Mouse (Mus musculus) layer of hippocampus, postnatal 14 days (tissue): ENCODE measurements around the gene Dnmt1. TPM values are rescaled to one million over a fixed set of nuclear protein-coding genes. Genes with fewer than 3 reads are reported as not detected.
"Not testable (repeated sequence)": the region's sequence is repeated elsewhere in the genome, so short reads cannot be mapped to it uniquely, and the experiment has no call there.

Experiments used
- DNase-seq, 2 experiments: peaks; one replicate each; pipeline ENCODE4 v3.0.0; 2021 to 2022; ENCODE audit warnings: low spot score in 2 of 2, mixed read lengths in 1 of 2
- long read RNA-seq, 2 experiments: library from polyadenylated mRNA; stranded (forward); transcript quantifications; one replicate each; pipeline ENCODE4 v2.0.0; 2021
- total RNA-seq, 2 experiments: library from RNA; stranded (reverse); gene quantifications; 2 replicates each; pipeline ENCODE4 v1.2.3; 2021

The Dnmt1 gene
- total RNA-seq: 10 to 100 TPM; 35.5 to 37.1 TPM
- long read RNA-seq, experiment 1, full-length matches to known transcripts: 2 of 15 reads
- long read RNA-seq, experiment 1, partial matches to known transcripts: 12 of 15 reads
- long read RNA-seq, experiment 1, other reads (novel, unspliced or antisense): 1 of 15 reads
- long read RNA-seq, experiment 2, full-length matches to known transcripts: 3 of 11 reads
- long read RNA-seq, experiment 2, partial matches to known transcripts: 4 of 11 reads
- long read RNA-seq, experiment 2, other reads (novel, unspliced or antisense): 4 of 11 reads

DNA sequence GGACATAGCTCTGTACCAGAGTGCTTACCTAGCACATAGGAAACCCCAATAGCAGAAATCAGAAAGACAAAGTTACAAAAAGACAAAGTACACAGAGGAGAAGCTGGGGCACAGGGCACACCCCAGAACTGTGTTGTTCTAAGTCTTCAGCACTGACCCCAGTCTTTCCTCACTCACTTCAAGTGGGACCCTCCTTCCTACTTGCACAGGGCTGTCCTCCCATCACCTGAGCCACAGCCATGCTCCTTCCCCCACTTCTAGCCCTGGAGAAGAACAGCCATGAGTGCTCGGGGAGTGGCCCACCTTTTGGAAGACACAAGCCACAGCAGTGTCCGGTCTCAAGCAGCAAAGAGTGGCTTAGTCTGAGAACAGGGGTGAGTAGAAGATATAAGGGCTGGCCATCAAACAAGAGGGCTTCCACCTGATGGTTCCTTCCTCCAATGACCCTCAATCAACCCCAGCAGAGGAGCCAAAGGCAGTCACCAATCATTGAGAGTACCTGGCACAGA lies at the start of gene Dnmt1:
Dnmt1 (minus strand) TSS at position 459 of the 509 bp plus-strand sequence.
- DNase-seq: no peak

DNA sequence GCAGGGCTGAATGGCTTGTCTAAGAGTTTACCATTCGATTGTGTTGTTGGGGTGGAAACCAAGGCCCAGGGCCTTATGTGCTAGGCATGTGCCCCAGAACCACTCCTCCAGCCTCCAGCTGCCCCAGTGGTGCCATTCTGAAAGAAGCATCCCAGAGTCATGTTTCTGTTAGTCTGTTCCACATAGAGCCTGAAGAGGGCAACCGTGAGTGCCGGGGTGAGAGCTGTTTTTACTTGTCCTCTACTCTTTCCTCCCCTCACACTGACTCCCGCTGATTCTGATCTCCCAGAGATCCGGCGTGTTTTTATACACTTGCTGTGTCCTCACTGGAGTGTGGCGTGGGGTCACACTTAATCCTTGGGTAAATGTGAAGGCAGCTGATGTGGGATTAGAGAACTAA lies 48.3 kb upstream of the Dnmt1 start:
- no peak for DNase-seq

DNA sequence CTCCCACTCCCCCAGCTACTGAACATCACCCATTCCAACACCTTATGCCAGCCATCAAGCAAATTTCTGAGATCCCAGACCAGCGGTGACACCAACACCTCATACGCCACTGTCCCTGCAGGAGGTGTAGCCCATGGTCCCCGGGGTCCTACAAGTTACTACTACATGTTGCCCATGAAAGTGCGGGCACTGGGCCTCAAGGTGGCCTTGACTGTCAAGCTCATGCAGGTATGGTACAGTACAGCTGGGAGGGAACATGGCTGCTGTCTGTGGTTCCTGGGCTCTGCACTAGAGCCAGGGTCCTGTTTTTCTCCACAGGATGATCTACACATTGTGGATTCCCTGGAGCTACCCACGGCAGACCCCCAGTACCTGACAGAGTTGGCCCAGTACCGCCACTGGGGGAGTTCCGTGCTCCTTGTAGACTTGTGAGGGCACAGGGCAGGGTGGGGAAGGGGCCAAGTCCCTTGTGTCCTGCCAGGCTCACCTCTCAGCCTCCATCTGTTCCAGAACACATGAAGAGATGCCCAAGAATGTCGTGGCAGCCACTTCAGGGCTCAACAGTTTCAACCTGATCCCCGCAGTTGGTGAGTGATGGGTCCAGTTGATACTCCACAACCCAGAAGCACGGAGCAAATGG lies 47.7 kb upstream of the Dnmt1 start:
- DNase-seq: no peak

DNA sequence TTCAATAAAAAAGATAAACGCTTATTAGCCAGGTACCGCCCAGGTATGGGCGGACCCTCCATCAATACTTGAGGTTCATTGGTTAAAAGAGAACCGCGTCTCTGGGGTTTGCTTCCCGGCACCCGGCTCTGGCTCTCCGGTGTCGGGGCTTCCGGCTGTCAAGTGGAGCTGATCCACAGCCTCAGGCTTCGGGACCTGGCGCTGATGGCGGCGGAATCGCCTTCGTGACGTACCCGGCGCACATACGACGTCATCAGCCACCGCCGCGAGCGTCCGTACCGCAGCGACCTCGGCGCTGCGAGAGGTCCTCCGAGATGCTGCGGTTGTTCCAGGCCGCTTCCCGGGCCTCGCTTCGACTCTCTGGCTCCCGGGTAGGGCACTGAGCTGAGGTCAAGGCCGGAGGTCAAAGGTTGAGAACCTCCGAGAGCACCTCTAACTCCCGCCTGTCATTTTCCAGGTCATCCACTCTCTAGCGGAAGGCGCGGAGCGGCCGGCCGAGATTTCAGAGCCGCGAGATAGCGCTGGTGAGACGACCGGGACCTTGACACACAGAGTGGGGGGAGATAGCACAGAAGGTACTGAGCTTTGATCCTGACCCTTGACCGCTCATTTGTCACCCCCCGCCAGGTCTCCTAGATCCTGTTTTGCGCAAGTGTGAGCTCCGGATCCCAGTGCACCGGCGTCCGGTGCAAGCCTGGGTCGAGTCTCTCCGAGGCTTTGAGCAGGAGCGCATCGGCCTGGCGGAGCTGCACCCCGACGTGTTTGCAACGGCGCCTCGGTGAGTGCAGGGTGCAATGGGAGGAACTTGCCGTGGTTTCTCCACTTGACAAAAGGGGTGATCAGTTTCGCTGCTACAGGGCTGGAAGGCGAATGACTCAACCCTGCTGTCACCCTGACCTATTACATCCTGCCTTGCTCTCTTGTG lies 43.2 kb upstream of the Dnmt1 start, which contains the start of gene Mrpl4:
Mrpl4 (plus strand) TSS at position 112 of the 925 bp plus-strand sequence.
- DNase-seq: peak; percentile 91 to 93

DNA sequence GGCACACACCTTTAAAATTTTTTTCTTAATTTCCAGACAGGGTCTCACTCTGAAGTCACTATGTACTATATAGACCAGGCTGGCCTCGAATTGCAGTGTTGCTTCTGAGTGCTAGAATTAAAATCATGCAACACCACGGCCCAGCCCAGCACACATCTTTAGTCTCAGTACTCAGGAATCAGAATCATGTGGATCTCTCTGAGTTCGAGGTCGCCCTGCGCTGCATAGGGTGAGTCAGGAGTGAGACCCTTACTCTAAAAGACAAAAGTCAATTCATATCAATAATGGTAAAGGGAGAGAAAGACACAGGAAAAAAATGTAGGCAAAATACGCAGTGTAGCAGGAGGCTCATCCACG lies 42.6 kb upstream of the Dnmt1 start:
- no peak for DNase-seq

DNA sequence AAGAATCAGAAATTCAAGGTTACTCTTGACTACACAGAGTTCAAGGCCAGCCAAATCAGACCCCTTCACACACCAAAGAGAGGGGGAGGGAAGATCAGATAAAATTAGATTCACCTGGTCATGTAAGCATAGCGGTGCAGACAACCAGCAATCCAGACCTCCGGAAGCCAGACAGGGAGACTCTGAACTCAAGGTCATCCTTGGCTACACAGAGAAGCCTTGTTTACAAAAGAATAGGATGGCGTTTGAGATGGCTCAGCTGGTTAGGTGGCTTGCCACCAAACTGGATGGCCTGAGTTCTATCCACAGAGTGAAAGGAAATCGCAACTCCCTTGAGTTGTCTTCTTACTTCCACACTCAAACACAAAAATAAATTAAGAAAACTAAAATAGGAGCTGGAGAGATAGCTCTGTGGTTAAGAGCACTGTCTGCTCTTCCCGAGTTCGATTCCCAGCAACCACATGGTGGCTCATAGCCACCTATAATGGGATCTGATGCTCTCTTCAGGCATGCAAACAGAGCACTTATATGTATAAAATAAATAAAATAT lies 42.0 kb upstream of the Dnmt1 start:
- DNase-seq: no peak

DNA sequence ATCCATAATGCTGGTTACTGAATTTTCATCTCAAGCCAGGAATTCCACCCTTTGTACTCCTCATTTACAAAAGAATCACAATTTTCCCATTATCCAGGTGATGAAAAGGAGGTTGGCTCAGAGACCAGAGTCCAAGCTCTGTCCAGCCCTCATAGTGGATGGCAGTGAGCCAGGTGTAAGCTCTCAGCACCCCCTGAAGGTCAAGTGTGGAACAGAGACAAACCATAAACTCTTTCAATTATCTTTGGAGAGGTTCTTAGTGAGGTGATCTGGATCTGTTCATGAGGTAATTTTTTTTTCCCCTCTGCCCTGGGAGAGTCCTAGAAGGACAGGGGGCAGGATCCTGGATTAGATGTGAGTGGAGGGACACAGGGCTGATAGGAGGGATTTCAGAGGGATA lies 41.1 kb upstream of the Dnmt1 start:
- DNase-seq: no peak

DNA sequence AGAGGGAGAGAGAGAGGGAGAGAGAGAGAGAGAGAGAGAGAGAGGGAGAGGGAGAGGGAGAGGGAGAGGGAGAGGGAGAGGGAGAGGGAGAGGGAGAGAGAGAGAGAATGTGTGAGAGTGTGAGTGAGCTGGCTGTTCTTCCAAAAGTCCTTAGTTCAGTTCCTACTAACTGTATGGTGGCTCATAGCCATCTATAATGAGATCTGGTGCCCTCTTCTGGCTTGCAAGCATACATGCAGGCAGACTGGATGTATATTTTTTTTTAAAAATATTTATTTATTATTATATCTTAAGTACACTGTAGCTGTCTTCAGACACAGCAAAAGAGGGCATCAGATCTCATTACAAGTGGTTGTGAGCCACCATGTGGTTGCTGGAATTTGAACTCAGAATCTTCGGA lies 38.6 kb upstream of the Dnmt1 start:
- not testable (repeated sequence) for DNase-seq

DNA sequence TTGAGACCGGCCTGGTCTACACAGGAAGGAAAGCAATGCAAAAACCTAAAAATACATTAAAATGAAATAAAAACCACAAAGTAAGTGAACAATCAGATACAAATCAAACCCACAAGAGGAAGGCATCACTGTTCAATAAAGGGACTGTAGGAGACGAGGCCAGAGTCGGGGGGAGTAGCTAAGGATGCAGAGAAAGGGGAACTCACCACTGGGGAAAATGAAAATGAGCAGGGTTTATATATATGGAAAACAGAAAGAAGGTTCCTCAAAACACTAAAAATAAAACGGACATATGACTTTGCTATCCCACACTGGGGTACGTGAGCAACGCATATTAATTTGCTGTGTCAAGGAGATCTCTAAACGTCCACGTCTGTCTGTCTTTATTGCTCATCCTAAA lies 37.4 kb upstream of the Dnmt1 start:
- DNase-seq: no peak

DNA sequence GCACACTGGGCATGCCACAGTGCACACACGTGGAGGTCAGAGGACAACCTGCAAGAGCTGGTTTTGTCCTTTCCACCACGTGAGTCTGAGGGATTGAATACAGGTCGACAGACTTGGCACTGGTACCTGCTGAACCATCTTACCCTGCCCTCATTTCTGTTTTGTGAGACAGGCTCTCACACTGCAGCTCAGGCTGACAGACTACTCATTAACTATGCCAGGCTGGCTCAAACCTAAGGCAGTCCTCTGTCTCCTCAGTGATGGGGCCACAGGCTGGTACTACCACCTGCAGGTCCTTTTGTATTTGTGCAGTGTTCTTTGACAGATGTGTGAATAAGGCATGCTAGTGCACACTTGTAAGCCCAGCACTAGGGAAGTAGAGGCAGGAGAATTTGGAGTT lies 35.4 kb upstream of the Dnmt1 start:
- DNase-seq: no peak

DNA sequence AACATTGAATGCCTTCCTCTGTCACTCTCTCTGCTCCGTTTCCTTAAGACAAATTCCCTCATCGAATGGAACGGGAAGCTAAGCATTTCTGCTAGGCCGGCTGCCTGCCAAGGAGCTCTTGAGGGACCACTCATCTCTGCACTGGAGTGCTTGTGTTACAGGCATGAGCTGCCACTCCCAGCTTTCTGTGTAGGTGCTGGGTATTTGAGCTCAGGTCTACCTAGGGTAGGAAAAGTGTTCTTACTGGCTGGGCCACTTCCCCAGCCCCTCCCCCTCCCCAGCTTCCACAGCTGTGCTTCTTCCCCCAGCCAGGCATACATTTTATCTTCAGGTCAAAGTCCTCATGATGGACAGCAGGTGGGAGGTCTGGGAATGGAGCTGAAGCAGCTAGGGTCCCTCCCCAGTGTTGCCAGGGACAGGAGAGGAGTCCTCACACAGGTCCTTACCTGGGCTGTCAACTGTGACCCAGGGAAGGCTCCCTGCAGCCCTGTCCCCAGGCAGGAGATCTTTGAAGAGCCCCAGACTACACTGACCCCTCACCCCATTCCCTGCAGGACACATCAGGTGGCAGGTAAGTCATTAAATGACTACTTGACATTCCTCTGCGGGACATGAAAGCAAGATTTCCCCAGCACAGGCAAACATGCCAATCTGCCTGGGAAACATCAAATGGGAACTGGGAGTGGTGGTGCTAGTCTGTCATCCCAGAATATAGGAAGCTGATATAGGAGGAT lies 33.6 kb upstream of the Dnmt1 start:
- DNase-seq: no peak

DNA sequence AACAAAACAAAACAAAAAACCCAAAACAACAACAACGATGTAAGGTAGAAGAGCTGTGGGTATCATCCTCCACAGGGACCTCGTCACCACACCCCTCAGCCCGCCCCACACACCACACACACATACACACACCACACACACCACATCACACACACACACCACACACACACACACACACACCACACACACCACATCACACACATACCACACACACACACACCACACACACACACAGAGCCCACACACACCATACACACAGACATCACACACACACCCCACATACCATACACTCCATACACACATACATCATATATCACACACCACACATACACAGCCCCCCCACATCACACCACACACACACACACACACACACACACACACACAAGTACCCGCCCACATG lies 31.9 kb upstream of the Dnmt1 start:
- no peak for DNase-seq

DNA sequence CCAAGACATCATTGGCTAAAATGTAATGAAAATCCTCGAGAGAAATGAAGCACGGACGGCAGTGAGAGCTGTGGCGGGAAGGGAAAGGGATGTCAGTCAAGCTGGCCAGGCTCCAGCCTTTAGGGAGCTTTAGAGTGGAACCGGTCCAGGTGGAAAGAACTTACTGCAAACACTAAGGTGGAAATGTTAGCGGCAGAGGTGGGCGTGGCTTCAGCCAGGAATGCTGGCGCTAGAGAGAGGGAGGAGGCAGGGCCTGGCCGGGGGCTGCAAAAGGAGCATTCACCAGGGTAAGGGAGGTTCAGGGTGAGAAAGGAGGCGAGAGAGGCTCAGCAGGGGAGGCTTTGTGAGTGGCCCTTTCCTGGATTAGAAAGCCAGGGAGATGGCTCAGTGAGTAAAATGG lies 31.2 kb upstream of the Dnmt1 start:
- no peak for DNase-seq

DNA sequence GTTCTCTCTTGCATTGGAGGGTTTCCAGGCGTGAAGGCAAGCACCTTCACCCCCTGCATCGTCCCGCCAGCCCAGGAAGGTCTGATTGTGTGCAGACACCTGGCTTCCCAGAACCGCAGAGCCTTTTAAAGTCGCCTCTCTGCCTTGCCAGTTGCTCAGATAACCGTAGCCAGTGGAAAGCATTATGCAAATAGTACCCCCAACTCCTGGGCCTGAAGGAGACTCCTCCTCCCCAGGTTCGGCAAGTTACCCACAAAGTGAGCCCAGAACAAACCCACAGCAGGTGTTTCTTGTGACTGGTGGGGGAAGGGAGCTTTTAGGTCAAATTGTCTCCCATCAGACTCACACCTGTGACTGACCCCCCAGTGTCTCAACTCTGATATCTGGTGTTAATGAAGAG lies 28.3 kb upstream of the Dnmt1 start:
- no peak for DNase-seq

DNA sequence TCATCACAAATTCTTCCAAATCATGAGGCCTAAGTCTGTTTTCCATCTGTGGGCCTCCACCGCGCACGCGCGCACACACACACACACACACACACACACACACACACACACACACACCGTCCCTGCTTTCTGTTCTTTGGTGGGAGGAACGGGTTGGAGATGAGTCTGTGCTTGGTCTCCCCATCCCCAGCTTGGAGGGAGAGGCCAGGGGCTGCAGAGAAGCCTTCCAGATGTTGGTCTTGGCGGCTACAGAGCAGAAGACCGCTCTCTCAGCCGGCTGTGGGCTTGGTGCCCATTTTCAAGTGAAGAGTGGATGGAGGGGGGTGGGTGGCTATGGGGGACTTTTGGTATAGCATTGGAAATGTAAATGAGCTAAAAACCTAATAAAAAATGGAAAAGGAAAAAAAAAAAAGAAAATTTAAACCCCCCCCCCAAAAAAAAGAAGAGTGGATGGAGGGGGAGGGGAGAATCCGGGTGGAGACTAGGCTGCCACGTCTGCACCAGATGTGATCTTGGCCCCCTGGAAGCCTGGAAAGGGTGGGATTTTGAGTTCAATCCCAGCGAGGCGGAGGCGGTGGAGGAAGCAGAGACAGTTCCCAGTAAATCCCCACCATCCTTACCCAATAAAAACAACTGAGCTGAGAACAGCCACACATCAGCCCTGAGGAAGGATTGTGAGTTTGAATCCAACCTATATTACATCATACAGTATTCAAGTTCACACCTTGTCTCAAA lies 27.4 kb upstream of the Dnmt1 start:
- DNase-seq: no peak

DNA sequence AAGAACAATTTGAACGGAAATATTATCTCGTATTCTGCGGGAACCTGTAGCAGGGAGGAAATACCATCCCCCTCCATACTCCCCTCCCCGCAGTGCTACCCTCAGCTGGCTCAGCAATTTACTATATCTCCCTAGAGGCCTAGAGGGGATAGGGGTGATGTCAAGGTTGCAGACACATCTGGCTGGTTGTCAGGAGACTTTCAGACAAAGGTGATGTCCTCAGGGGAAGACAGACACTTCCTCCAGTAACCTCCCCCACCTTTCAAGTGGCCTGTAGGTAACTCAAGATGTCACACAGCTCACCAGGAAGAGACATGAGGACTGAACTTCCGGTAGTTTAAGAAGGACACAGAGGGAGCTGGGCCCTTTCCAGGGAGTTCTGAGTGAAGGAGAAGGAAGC lies 23.5 kb upstream of the Dnmt1 start:
- no peak for DNase-seq

DNA sequence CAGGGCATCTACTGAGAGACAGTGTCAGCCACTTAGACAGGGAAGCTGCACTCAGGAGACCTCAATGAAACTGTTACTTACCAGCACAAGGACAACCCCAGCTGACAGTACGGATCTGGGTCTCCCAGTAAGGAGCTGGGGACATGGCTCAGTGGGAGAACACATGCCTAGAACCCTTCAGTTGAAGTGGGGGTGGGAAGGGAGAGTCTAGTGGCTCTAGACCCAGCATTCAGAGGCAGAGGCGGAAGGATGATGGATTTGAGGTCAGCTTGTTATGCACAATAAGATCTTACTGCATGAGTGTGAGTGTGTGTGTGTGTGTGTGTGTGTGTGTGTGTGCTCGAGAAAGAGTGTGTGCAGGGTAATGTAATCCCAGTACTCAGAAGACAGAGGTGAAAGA lies 22.5 kb upstream of the Dnmt1 start:
- DNase-seq: no peak

DNA sequence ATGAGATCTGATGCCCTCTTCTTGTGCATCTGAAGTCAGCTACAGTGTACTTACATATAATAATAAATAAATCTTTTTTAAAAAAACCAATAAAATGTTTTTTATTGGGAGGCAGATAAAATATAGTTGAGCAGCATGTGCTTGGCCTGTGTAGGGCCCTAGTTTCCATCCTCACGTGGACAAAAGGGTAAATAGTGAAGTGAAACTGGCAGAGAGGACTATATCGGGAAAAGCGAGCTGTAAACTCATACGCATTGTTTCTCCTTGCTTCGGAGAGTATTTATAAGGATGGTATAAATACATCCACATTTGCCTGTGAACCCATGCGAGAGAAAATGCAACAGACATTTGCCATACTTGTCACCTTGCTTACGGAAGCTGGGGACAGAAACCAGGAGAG lies 20.1 kb upstream of the Dnmt1 start:
- no peak for DNase-seq

DNA sequence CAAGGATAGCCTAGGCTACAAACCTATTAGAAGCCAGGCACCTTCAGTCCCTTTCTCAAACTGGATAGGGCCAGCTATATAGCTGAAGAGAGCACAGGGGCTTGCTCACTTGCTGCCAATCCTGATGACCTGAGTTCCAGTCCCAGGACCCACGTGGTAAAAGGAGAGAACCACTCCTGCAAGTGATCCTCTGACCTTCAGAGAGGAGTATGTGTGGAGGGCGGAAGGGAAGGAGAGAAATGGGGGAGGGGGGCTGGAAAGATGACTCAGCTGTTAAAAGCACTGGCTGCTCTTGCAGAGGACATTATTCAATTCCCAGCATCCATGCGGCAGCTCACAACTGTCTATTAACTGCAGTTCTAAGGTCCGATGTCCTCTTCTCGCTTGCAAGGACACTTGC lies 19.5 kb upstream of the Dnmt1 start:
- DNase-seq: no peak

DNA sequence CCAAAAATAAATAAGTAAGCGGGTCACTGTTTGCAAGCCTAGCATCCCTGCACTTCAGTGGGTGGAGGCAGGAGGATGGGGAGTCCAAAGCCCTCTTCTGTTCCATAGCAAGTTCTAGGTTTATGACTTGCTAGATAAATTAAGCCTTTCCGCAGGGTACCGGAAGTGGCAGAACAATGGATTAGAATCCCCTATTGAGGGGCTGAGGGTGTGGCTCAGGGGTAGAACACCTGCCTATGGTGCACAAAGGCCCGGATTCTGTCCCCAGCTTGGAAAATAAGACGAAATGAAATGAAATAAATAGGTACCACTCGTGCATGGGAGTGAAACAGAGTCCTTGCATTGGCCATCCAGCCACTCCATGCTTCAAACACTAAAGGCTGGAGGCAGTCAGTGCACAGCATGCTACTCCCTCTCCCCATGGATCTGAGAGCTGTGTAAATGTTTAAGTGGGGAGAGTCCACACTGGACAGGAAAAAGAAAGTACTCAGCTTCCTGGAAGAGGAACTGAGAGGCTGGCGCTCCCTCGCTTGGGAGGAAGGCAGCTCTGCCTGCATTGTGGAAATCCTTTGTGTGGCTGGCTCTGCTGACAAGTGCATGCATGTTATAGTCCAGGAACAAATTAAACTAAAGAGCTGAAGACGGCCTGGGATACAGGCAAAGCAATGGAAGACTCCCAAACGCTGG lies 18.9 kb upstream of the Dnmt1 start:
- DNase-seq: no peak
